Mouse (Mus musculus): Measurements from ENCODE around the gene Pth2. TPM values are rescaled to one million over a fixed set of nuclear protein-coding genes. Genes with fewer than 3 reads are reported as not detected.

The Pth2 gene
- polyA plus RNA-seq (2015; fragmentation: Nextera tagmentation; extraction: Ambion mirVana) = not detected in 2 replicates

GRCm38 (mm10) chr7:45180896-45181477 is at the start of gene Pth2:
Gene Pth2, plus strand, starts transcription at chr7:45180995.
- no peak for ATAC-seq (ENCODE audit: insufficient number of reproducible peaks, low FRiP score, low TSS enrichment, low read depth)
- no peaks in the 10 kb centered on the region for H3K36me3 ChIP-seq
- no peak within 1 kb of the TSS for H3K27ac ChIP-seq (replicated peaks)

GRCm38 (mm10) chr7:45131850-45132249 is 48.9 kb upstream of the Pth2 start:
- H3K9ac ChIP-seq = no peak overlapping the region
- no peaks in the 10 kb centered on the region for H3K9me3 ChIP-seq (replicated peaks)
- H3K27ac ChIP-seq (replicated peaks) = no peak overlapping the region
- H3K4me2 ChIP-seq (replicated peaks) = no peak overlapping the region
- H3K27me3 ChIP-seq = no peaks in the 10 kb centered on the region
- no peak for ATAC-seq (ENCODE audit: insufficient number of reproducible peaks, low FRiP score, low TSS enrichment, low read depth)
- H3K36me3 ChIP-seq = peaks cover 6% of the 10 kb centered on the region
- WGBS = 77% methylated on average over 11 of the region's 11 CpGs
- H3K4me1 ChIP-seq = peaks cover 27% of the 10 kb centered on the region
- H3K4me3 ChIP-seq (replicated peaks) = no peak overlapping the region

More at GRCm38 (mm10) chr7:45180896-45181477, at the start of gene Pth2:
- Histone ChIP-seq H3K4me2 (replicated peaks) (peak within 1 kb of the TSS; percentile 53; the same call in 1 of the 2 replicates), H3K4me3 (replicated peaks) (peak within 1 kb of the TSS; percentile 12), H3K4me1 (peaks cover 21% of the 10 kb centered on the region), H3K27me3 (peaks cover 100% of the 10 kb centered on the region), H3K9ac (no peak within 1 kb of the TSS), H3K9me3 (replicated peaks) (no peaks in the 10 kb centered on the region)
- WGBS = 17% methylated on average over 20 of the region's 20 CpGs

GRCm38 (mm10) chr7:45133446-45134159 is 47.2 kb upstream of the Pth2 start:
- H3K4me3 ChIP-seq (replicated peaks) = no peak overlapping the region
- H3K9me3 ChIP-seq (replicated peaks) = no peaks in the 10 kb centered on the region
- H3K36me3 ChIP-seq = no peaks in the 10 kb centered on the region
- no peak for ATAC-seq (ENCODE audit: insufficient number of reproducible peaks, low FRiP score, low TSS enrichment, low read depth)
- no peak overlapping the region for H3K9ac ChIP-seq
- H3K27me3 ChIP-seq = no peaks in the 10 kb centered on the region
- no peak overlapping the region for H3K4me2 ChIP-seq (replicated peaks)
- 78% methylated on average over 8 of the region's 8 CpGs for WGBS
- peaks cover 20% of the 10 kb centered on the region for H3K4me1 ChIP-seq
- H3K27ac ChIP-seq (replicated peaks) = no peak overlapping the region

GRCm38 (mm10) chr7:45134544-45135026 is 46.2 kb upstream of the Pth2 start:
- no peak overlapping the region for H3K4me2 ChIP-seq (replicated peaks)
- no peaks in the 10 kb centered on the region for H3K9me3 ChIP-seq (replicated peaks)
- no peak for ATAC-seq (ENCODE audit: insufficient number of reproducible peaks, low FRiP score, low TSS enrichment, low read depth)
- H3K36me3 ChIP-seq = no peaks in the 10 kb centered on the region
- H3K27ac ChIP-seq (replicated peaks) = no peak overlapping the region
- no peak overlapping the region for H3K4me3 ChIP-seq (replicated peaks)
- WGBS = 10% methylated on average over 12 of the region's 12 CpGs
- H3K27me3 ChIP-seq = no peaks in the 10 kb centered on the region
- peaks cover 15% of the 10 kb centered on the region for H3K4me1 ChIP-seq
- H3K9ac ChIP-seq = no peak overlapping the region

- Histone ChIP-seq H3K4me1 (peaks cover 10% of the 10 kb centered on the region; the same call in 1 of the 2 replicates), H3K9ac (no peak overlapping the region), H3K36me3 (no peaks in the 10 kb centered on the region), H3K4me2 (replicated peaks) (peak overlapping the region; percentile 84), H3K27ac (replicated peaks) (no peak overlapping the region), H3K4me3 (replicated peaks) (peak overlapping the region; percentile 60), H3K27me3 (no peaks in the 10 kb centered on the region), H3K9me3 (replicated peaks) (no peaks in the 10 kb centered on the region)
- no peak for ATAC-seq (ENCODE audit: insufficient number of reproducible peaks, low FRiP score, low TSS enrichment, low read depth)
- 72% methylated on average over 3 of the region's 3 CpGs for WGBS
Observed at GRCm38 (mm10) chr7:45135370-45135769, 45.4 kb upstream of the Pth2 start.

- ATAC-seq (ENCODE audit: insufficient number of reproducible peaks, low FRiP score, low TSS enrichment, low read depth) = peak; percentile 81
- H3K9me3 ChIP-seq (replicated peaks) = no peaks in the 10 kb centered on the region
- H3K4me1 ChIP-seq = peaks cover 10% of the 10 kb centered on the region; the same call in 1 of the 2 replicates
- peak within 1 kb of the TSS; percentile 68 for H3K9ac ChIP-seq
- peak within 1 kb of the TSS; percentile 84 for H3K4me2 ChIP-seq (replicated peaks)
- no peaks in the 10 kb centered on the region for H3K36me3 ChIP-seq
- no peak within 1 kb of the TSS for H3K27ac ChIP-seq (replicated peaks)
- no peaks in the 10 kb centered on the region for H3K27me3 ChIP-seq
- WGBS = 2% methylated on average over 29 of the region's 29 CpGs
- H3K4me3 ChIP-seq (replicated peaks) = peak within 1 kb of the TSS; percentile 60
Observed at GRCm38 (mm10) chr7:45135993-45136567, 44.7 kb upstream of the Pth2 start, which contains the start of the genes Gm45713 and Flt3l. Gene Gm45713, minus strand, starts transcription at chr7:45136231. Gene Flt3l, minus strand, starts transcription at chr7:45136432.

GRCm38 (mm10) chr7:45137171-45138006 is 43.4 kb upstream of the Pth2 start:
- 77% methylated on average over 12 of the region's 12 CpGs for WGBS
- H3K27me3 ChIP-seq = no peaks in the 10 kb centered on the region

GRCm38 (mm10) chr7:45138403-45138802 is 42.4 kb upstream of the Pth2 start:
- Histone ChIP-seq H3K36me3 (peaks cover 22% of the 10 kb centered on the region), H3K4me1 (peaks cover 10% of the 10 kb centered on the region; the same call in 1 of the 2 replicates), H3K9me3 (replicated peaks) (no peaks in the 10 kb centered on the region), H3K27me3 (no peaks in the 10 kb centered on the region), H3K9ac (no peak overlapping the region), H3K4me3 (replicated peaks) (no peak overlapping the region), H3K27ac (replicated peaks) (no peak overlapping the region), H3K4me2 (replicated peaks) (no peak overlapping the region)
- no peak for ATAC-seq (ENCODE audit: insufficient number of reproducible peaks, low FRiP score, low TSS enrichment, low read depth)
- 83% methylated on average over 1 of the region's 1 CpGs for WGBS

More at GRCm38 (mm10) chr7:45137171-45138006, 43.4 kb upstream of the Pth2 start:
- H3K9me3 ChIP-seq (replicated peaks) = no peaks in the 10 kb centered on the region
- H3K9ac ChIP-seq = no peak overlapping the region
- H3K4me1 ChIP-seq = peaks cover 10% of the 10 kb centered on the region; the same call in 1 of the 2 replicates
- ATAC-seq (ENCODE audit: insufficient number of reproducible peaks, low FRiP score, low TSS enrichment, low read depth) = no peak
- H3K4me2 ChIP-seq (replicated peaks) = no peak overlapping the region
- H3K27ac ChIP-seq (replicated peaks) = no peak overlapping the region
- peaks cover 13% of the 10 kb centered on the region for H3K36me3 ChIP-seq
- no peak overlapping the region for H3K4me3 ChIP-seq (replicated peaks)

- no peak for ATAC-seq (ENCODE audit: insufficient number of reproducible peaks, low FRiP score, low TSS enrichment, low read depth)
- Histone ChIP-seq H3K4me1 (peaks cover 4% of the 10 kb centered on the region; the same call in 1 of the 2 replicates), H3K27me3 (no peaks in the 10 kb centered on the region), H3K9me3 (replicated peaks) (no peaks in the 10 kb centered on the region), H3K9ac (no peak overlapping the region), H3K4me2 (replicated peaks) (no peak overlapping the region), H3K36me3 (peaks cover 39% of the 10 kb centered on the region), H3K27ac (replicated peaks) (no peak overlapping the region), H3K4me3 (replicated peaks) (no peak overlapping the region)
- WGBS = 64% methylated on average over 8 of the region's 8 CpGs
Observed at GRCm38 (mm10) chr7:45139904-45140723, 40.7 kb upstream of the Pth2 start.

GRCm38 (mm10) chr7:45141319-45141718 is 39.5 kb upstream of the Pth2 start:
- H3K27ac ChIP-seq (replicated peaks) = no peak overlapping the region
- H3K4me2 ChIP-seq (replicated peaks) = no peak overlapping the region
- 91% methylated on average over 3 of the region's 3 CpGs for WGBS
- H3K36me3 ChIP-seq = peaks cover 51% of the 10 kb centered on the region
- ATAC-seq (ENCODE audit: insufficient number of reproducible peaks, low FRiP score, low TSS enrichment, low read depth) = no peak
- H3K4me1 ChIP-seq = no peaks in the 10 kb centered on the region; the same call in 1 of the 2 replicates
- no peaks in the 10 kb centered on the region for H3K9me3 ChIP-seq (replicated peaks)
- no peak overlapping the region for H3K4me3 ChIP-seq (replicated peaks)
- no peaks in the 10 kb centered on the region for H3K27me3 ChIP-seq
- H3K9ac ChIP-seq = no peak overlapping the region
